Mouse (Mus musculus) hindbrain, embryonic 15.5 days (tissue): ENCODE data around the gene Fam189a1. TPM values are rescaled to one million over a fixed set of nuclear protein-coding genes. Genes with fewer than 3 reads are reported as not detected.

Experiments
- ATAC-seq: fragments of 200-750 bp; cut with Nextera tagmentation; 2 replicates; pipeline ENCODE4 v1.8.0; 2017; ENCODE audit warnings: low read depth, moderate number of reproducible peaks, moderate TSS enrichment; ENCODE audit not compliant: low FRiP score
- H3K27ac ChIP-seq: fragments of 300-500 bp; sonication (generic); replicated peaks from 2 replicates; pipeline ENCODE4 v1.5.1; 2015; ENCODE audit warnings: mild to moderate bottlenecking, inconsistent platforms
- H3K27me3 ChIP-seq: fragments of 300-500 bp; sonication (generic); 2 replicates; pipeline ENCODE4 v1.6.1; 2015; ENCODE audit warnings: control low read depth, inconsistent platforms
- H3K36me3 ChIP-seq: fragments of 300-500 bp; sonication (generic); 2 replicates; pipeline ENCODE4 v1.6.1; 2015; ENCODE audit warnings: control low read depth, inconsistent platforms
- H3K4me1 ChIP-seq: fragments of 300-500 bp; sonication (generic); replicated peaks from 2 replicates; pipeline ENCODE4 v1.6.1; 2015; ENCODE audit warnings: control low read depth, inconsistent platforms
- H3K4me2 ChIP-seq: fragments of 300-500 bp; sonication (generic); 2 replicates; pipeline ENCODE4 v1.6.1; 2015; ENCODE audit warnings: moderate library complexity, mild to moderate bottlenecking, inconsistent platforms
- H3K4me3 ChIP-seq: fragments of 300-500 bp; sonication (generic); 2 replicates; pipeline ENCODE4 v1.5.1; 2015; ENCODE audit warnings: mild to moderate bottlenecking, inconsistent platforms
- H3K9ac ChIP-seq: fragments of 300-500 bp; sonication (generic); 2 replicates; pipeline ENCODE4 v1.6.1; 2015; ENCODE audit warnings: inconsistent platforms
- H3K9me3 ChIP-seq: fragments of 300-500 bp; sonication (generic); 2 replicates; pipeline ENCODE4 v1.6.1; 2016; ENCODE audit warnings: control low read depth, inconsistent platforms
- WGBS: fragments of 180-500 bp; shearing (Covaris S2); methylation state at CpG from one replicate; pipeline ENCODE4 v1.1.7; 2015; 5-methylcytosine and 5-hydroxymethylcytosine counted together
- polyA plus RNA-seq: library from polyadenylated mRNA; unstranded; fragments of >200 nt; fragmentation: Nextera tagmentation; extraction: Ambion mirVana; gene quantifications from 2 replicates; pipeline ENCODE4 v1.2.1, GENCODE M21; 2015

The Fam189a1 gene
- polyA plus RNA-seq, 1 experiment from 2014 or later, result 17.1 TPM

DNA sequence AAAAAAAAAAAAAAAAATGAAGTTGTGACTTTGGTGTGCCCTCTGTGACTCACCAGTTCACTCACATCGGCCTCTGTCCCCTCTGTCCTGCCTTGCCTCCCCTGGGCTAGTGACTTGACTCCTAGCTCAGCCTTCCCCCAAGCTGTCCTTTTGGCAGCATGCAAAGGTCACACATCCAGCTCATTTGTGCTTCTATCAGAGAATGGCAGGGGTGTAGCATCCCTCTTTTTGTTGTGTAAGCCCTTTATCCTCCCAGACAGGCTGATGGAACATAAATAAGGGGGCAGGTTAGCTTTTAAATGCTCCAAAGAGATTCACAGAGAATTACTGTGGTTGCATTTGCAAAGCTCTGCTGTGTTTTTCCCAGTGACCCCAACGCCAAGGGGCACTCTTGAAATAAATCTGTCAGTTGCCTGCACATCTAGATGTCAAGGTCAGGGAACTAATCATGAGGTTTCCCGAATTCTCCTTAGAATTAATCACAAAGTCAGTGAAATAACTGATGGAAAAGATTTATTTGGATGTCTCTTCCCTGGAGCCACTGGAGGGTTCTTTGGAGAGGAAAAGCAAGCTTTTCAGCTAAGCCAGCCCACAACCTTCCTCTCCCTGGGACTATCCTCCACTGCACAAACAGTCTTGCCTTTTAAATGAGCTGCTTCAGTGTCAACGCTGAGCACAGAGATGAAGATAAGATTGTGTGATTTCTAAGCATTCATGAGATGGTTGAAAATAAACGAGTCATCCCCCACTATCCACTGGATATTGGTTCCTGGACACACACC lies 326.0 kb downstream of the Fam189a1 start:
- no peaks in the 10 kb centered on the region for H3K9me3 ChIP-seq
- no peaks in the 10 kb centered on the region for H3K27me3 ChIP-seq
- H3K4me3 ChIP-seq, result no peak overlapping the region
- no peak overlapping the region for H3K9ac ChIP-seq
- ATAC-seq, result no peak
- no peak overlapping the region for H3K4me2 ChIP-seq
- H3K4me1 ChIP-seq, result 0 out of 2 replicates have a peak, but pooled peaks cover 5% of the 10 kb centered on the region
- no peak overlapping the region for H3K27ac ChIP-seq
- 24% methylated on average over 5 of the region's 5 CpGs for WGBS
- H3K36me3 ChIP-seq, result no peaks in the 10 kb centered on the region

DNA sequence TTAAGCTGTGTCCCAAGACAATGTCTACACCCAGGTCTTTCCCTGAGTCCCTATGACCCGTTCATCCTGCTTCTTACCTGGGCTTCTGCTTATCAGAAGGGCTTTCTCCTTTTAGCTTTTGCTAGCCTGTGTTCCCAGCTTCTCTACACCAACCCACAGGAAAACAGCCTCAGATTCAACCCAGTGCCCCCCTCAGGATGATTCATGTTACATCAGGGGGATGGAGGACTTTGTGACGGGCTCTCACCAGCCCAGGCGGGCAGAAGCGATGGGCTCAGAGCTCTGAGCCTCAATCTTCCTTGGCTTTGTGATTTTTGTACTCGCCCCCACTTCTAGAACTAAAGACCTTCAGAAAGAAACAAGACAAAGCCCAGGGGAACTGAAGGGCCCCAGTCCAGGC lies 335.3 kb downstream of the Fam189a1 start:
- H3K27me3 ChIP-seq, result no peaks in the 10 kb centered on the region
- H3K9me3 ChIP-seq, result no peaks in the 10 kb centered on the region
- no peaks in the 10 kb centered on the region for H3K4me1 ChIP-seq
- no peak overlapping the region for H3K27ac ChIP-seq
- H3K4me2 ChIP-seq, result no peak overlapping the region
- 87% methylated on average over 5 of the region's 5 CpGs for WGBS
- no peaks in the 10 kb centered on the region for H3K36me3 ChIP-seq
- H3K4me3 ChIP-seq, result no peak overlapping the region
- no peak for ATAC-seq
- H3K9ac ChIP-seq, result no peak overlapping the region

DNA sequence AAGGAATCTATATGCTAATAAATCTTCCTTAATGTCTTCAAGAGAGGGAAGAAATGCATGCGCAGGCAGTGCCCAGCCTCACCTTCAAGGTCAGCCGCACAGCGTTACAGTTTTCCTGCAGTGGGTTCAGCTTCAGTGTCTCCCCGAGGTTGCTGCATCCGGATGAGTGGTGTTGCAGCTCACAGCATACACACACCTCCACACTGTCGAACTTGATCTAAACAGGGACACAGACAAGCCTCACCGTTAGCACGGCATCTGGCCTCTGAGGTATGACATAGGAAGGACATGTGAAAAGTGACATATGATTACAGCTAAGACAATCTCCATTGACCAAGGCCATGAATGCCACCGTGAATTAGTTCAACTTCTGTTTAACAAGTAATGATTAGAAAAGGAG lies 336.7 kb downstream of the Fam189a1 start:
- 79% methylated on average over 9 of the region's 9 CpGs for WGBS
- H3K27ac ChIP-seq, result no peak overlapping the region
- no peaks in the 10 kb centered on the region for H3K9me3 ChIP-seq
- ATAC-seq, result peak; percentile 51; the same call in 1 of the 2 replicates
- H3K4me1 ChIP-seq, result no peaks in the 10 kb centered on the region
- H3K36me3 ChIP-seq, result no peaks in the 10 kb centered on the region
- no peak overlapping the region for H3K4me3 ChIP-seq
- H3K9ac ChIP-seq, result no peak overlapping the region
- no peak overlapping the region for H3K4me2 ChIP-seq
- no peaks in the 10 kb centered on the region for H3K27me3 ChIP-seq

DNA sequence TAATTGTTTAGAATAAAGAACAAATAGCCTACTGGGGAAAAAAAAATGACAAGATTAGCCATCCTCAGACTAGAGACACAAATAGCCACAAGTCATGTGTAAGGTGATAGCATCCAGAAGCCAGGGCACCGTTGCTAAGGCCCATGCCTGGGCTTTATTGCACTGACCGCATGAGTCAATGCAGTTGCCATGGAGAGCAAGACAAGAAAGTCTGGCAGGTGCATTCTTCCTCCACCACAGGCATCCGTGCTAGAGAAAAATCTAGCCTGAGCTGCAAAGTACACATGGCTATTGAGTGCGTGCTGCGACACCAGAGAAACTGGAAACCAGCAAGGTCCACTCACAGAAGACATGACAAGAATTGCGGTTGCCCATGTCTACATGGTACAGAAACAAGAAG lies 347.5 kb downstream of the Fam189a1 start:
- Histone ChIP-seq H3K4me3 (no peak overlapping the region), H3K4me2 (no peak overlapping the region), H3K27me3 (no peaks in the 10 kb centered on the region), H3K27ac (no peak overlapping the region), H3K36me3 (no peaks in the 10 kb centered on the region), H3K4me1 (peaks cover 12% of the 10 kb centered on the region), H3K9me3 (no peaks in the 10 kb centered on the region), H3K9ac (no peak overlapping the region)
- peak; percentile 59; the same call in 1 of the 2 replicates for ATAC-seq
- 20% methylated on average over 6 of the region's 6 CpGs for WGBS

DNA sequence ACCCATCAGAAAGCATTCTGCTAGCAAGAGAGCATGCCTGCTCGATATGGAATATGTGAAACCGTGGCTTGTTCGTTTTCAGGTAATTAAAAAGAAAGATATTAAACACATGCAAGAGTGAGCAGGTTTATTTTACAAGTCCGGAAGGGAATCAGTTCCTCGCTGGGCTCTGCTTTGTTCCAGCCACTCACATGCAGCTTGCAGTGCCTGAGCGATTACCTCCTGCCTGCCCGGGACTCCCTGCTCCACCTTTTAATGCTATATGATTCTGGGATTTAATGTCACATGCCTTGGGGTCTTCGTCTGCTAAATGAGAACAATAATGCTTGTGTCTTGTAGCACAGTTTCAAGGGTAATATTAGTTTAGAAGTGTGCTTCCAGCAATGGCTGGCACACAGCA lies 351.3 kb downstream of the Fam189a1 start:
- Histone ChIP-seq H3K4me1 (peaks cover 26% of the 10 kb centered on the region), H3K36me3 (no peaks in the 10 kb centered on the region), H3K27ac (no peak overlapping the region), H3K27me3 (no peaks in the 10 kb centered on the region), H3K9me3 (no peaks in the 10 kb centered on the region), H3K4me3 (no peak overlapping the region), H3K9ac (no peak overlapping the region), H3K4me2 (no peak overlapping the region)
- WGBS, result 45% methylated on average over 8 of the region's 8 CpGs
- peak; percentile 28; the same call in 1 of the 2 replicates for ATAC-seq

DNA sequence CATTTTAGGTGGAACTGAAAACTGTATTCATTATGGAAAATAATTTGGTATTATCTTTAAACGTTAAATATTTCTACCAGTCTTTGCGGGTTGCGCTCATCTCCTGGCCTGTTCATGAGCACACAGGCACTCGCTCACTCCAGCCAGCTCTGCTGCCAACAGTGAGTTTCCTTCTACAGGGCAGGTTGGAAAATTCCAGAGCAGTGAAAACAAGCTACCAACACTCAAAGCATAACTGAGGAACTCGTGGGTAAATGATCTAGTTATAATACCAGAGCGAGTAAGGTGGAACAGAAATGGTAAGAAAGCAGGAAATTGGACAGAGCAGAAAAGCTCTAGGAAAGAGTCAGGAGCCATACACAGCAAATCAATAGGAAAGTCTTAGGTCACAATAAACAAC lies 360.8 kb downstream of the Fam189a1 start:
- peaks cover 5% of the 10 kb centered on the region; the same call in 1 of the 2 replicates for H3K4me1 ChIP-seq
- no peaks in the 10 kb centered on the region for H3K27me3 ChIP-seq
- no peak overlapping the region for H3K9ac ChIP-seq
- no peak overlapping the region for H3K27ac ChIP-seq
- 86% methylated on average over 6 of the region's 6 CpGs for WGBS
- H3K9me3 ChIP-seq, result no peaks in the 10 kb centered on the region
- H3K36me3 ChIP-seq, result no peaks in the 10 kb centered on the region
- ATAC-seq, result no peak
- H3K4me2 ChIP-seq, result no peak overlapping the region
- no peak overlapping the region for H3K4me3 ChIP-seq

DNA sequence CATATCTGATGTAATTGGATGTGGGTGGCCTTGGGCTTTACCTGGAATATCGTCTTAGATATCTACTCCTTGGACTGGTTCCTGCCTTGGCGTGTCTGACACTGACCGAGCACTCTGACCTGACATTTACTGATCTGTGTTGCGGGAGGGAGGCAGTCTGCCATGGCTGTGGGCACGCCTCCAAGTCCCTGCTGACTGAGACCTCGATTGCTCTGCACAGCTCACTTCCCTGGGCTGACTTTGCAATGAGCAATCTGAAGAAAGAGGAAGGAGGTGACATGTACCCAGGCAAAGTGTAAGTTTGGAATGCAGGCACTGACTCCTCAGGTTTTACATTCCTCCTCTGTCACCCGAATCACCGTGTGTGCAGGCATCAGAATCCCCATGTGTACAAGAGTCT lies 364.3 kb downstream of the Fam189a1 start:
- H3K36me3 ChIP-seq, result no peaks in the 10 kb centered on the region
- WGBS, result 59% methylated on average over 8 of the region's 8 CpGs
- H3K9ac ChIP-seq, result no peak overlapping the region
- H3K4me1 ChIP-seq, result peaks cover 5% of the 10 kb centered on the region; the same call in 1 of the 2 replicates
- H3K27ac ChIP-seq, result no peak overlapping the region
- no peaks in the 10 kb centered on the region for H3K9me3 ChIP-seq
- H3K27me3 ChIP-seq, result no peaks in the 10 kb centered on the region
- H3K4me3 ChIP-seq, result no peak overlapping the region
- no peak overlapping the region for H3K4me2 ChIP-seq
- 0 out of 2 replicates have a peak, but pooled peaks have one; percentile 30 for ATAC-seq

DNA sequence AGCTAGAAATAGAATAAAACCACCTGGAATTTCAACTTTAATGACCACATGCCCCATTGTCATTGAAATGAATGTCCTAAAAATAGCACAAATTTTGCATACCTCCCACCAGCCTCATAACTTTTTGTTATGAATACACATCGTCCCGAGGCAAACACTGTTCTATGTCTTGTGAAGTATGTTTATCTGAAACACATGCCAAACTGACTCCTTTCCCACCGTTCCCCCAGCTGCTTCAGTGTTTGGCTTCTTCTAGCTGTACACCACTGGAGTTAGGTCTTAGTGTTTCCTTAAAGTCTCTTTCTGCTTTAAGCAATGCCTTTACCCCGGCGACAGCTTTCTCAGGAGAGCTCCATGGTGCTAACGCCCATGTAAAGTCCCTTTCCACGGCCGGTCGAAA lies 365.2 kb downstream of the Fam189a1 start:
- H3K9ac ChIP-seq, result no peak overlapping the region
- H3K36me3 ChIP-seq, result no peaks in the 10 kb centered on the region
- no peak for ATAC-seq
- no peak overlapping the region for H3K4me2 ChIP-seq
- H3K4me3 ChIP-seq, result no peak overlapping the region
- 62% methylated on average over 9 of the region's 9 CpGs for WGBS
- peaks cover 5% of the 10 kb centered on the region; the same call in 1 of the 2 replicates for H3K4me1 ChIP-seq
- no peaks in the 10 kb centered on the region for H3K27me3 ChIP-seq
- no peak overlapping the region for H3K27ac ChIP-seq
- H3K9me3 ChIP-seq, result no peaks in the 10 kb centered on the region

DNA sequence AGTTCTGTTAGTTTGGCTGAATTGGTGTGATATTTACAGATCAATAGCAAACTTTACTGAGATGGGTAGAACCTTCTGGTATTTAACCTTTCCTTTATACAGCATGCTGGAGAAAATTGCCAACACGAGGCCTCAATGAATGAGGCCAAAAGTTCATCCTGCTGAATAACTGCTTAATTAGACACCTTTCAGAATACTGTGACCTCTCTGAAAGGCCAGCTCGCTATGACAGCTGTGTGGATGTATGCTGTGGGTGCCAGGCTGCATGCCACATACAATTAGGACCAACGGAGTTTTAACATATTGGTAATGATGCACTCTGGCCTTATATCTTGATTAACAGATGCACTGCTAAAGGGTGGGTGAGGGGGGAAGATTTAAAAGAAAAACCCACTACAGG lies 371.3 kb downstream of the Fam189a1 start:
- 35% methylated on average over 3 of the region's 3 CpGs for whole genome bisulfite sequencing
- H3K27ac ChIP-seq, result no peak overlapping the region
- no peak for ATAC-seq

DNA sequence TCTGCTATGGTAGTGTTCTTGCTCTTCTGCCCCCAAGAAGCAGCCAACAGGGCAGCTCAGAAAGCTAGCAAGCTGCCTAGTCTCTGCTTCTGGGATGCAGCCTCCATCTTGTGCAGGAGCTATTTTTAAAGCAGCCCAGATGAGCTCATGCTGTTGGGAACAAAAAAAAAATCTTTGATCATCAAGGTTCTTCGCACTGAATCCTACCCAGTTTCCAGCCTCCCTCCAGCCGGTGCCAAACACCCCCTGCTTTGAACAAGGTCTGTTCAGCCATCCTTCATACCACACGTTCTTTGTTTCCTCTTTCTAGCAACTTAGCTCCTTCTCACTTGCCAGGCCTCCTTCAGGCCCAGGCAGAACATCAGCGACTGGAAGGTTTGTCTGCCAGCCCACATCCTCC lies 376.9 kb downstream of the Fam189a1 start:
- no peaks in the 10 kb centered on the region for H3K36me3 ChIP-seq
- H3K27ac ChIP-seq, result no peak overlapping the region
- H3K4me3 ChIP-seq, result no peak overlapping the region
- H3K27me3 ChIP-seq, result no peaks in the 10 kb centered on the region
- H3K9me3 ChIP-seq, result no peaks in the 10 kb centered on the region
- H3K4me2 ChIP-seq, result no peak overlapping the region
- no peak for ATAC-seq
- no peak overlapping the region for H3K9ac ChIP-seq
- WGBS, result 73% methylated on average over 4 of the region's 4 CpGs
- peaks cover 15% of the 10 kb centered on the region for H3K4me1 ChIP-seq

More for the DNA sequence above, 371.3 kb downstream of the Fam189a1 start:
- Histone ChIP-seq H3K27me3 (no peaks in the 10 kb centered on the region), H3K9me3 (no peaks in the 10 kb centered on the region), H3K4me2 (no peak overlapping the region), H3K36me3 (no peaks in the 10 kb centered on the region), H3K4me3 (no peak overlapping the region), H3K4me1 (peaks cover 15% of the 10 kb centered on the region), H3K9ac (no peak overlapping the region)

DNA sequence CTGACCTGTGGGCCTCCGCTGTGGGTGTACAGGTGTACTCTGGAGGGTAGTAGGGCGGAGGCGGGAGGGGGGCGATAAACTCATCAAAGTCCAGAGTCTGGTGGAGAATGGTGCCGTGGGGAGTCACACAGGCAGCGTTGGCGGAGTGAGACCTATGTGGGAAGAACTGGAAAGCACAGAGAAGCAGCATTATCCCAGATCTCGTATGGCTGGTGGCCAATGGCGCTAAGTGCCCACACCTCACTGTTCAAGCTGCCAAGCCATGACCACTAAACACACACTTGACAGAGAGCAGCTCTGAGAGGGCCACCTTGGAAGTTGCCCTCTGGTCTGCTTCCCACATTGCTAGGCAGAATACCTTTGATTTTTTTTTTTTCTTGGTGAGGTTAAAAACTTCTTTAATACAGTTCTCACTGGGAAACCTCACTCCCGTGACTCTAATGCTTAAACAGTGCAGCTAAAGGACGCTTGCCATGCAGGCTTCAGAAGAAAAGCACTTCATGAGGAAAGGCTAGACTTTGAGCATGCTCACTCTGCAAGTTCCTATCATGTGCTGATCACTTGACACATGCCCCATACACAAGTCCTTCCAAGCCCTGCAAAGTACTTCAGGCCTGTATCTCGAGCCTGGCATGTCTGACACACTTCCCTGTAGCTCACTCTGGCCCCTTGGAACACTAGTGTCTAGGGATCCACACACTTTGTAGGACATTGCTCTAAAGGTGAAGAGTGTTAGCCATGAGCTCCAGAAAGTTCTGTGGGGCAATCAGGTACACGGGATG lies 379.5 kb downstream of the Fam189a1 start:
- ATAC-seq, result no peak
- Histone ChIP-seq H3K9ac (no peak overlapping the region), H3K4me3 (no peak overlapping the region), H3K36me3 (no peaks in the 10 kb centered on the region), H3K4me2 (no peak overlapping the region), H3K27ac (no peak overlapping the region), H3K27me3 (no peaks in the 10 kb centered on the region), H3K4me1 (peaks cover 15% of the 10 kb centered on the region), H3K9me3 (no peaks in the 10 kb centered on the region)
- 84% methylated on average over 13 of the region's 13 CpGs for WGBS

DNA sequence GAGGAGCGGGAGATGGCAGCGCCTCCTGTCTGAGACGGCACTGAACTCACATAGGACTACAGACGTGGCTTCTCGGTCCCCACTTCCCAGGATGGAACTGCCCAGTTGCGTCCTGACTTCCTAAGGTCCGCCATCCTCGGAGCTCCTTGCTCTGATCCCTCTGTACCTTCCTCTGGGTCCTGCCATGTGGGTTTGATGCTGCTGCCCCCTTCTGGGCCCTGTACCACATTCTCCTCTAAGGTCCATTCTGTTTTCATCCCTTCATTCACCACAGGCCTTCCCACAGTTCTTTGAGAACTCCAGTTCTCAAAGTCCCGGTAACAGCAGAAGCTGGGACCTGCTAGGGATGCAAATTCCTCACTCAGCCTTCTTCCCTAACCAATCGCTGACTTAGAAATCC lies 382.9 kb downstream of the Fam189a1 start:
- Histone ChIP-seq H3K9ac (no peak overlapping the region), H3K27ac (no peak overlapping the region), H3K9me3 (no peaks in the 10 kb centered on the region), H3K4me3 (no peak overlapping the region), H3K27me3 (no peaks in the 10 kb centered on the region), H3K36me3 (no peaks in the 10 kb centered on the region), H3K4me2 (no peak overlapping the region), H3K4me1 (0 out of 2 replicates have a peak, but pooled peaks cover 9% of the 10 kb centered on the region)
- 42% methylated on average over 10 of the region's 10 CpGs for WGBS
- no peak for ATAC-seq
